Mouse (Mus musculus) heart, postnatal 0 days (tissue): ENCODE results near the gene Ubash3a.

ENCODE experiments used
- CTCF ChIP-seq: IDR thresholded peaks from 2 replicates; pipeline ENCODE4 v1.5.1; 2016; ENCODE audit warnings: antibody characterized with exemption, control low read depth, low read depth
- EP300 ChIP-seq: IDR thresholded peaks from 2 replicates; pipeline ENCODE4 v1.6.1; 2016; ENCODE audit warnings: antibody characterized with exemption, low read depth

- no peak for TF ChIP-seq CTCF
- TF ChIP-seq EP300: no peak
Measured at GRCm38 (mm10) chr17:31245321-31245720, 37.6 kb downstream of the Ubash3a start.
